ENCODE assay signal across 21 mouse cellular contexts in genomic region chr5:67442813-67443450, GRCm38 (mm10). TPM values are rescaled to one million over a fixed set of nuclear protein-coding genes. Genes with fewer than 3 reads are reported as not detected.
A peak's percentile ranks its signal among the peaks of the same experiment; 100 is the strongest.
DNase-seq lines count a peak whose midpoint lies in the region; ATAC-seq and TF ChIP-seq lines count a peak whose summit lies in the region.
"Had no signal": no experiment of that assay in that cellular context is flagged by ENCODE, and none has a peak within 500 bp of the region (broad histone marks: within the 10 kb centered on the region; RNA-seq: fewer than 3 reads in every experiment).

No protein-coding gene starts in this region.

- no peak overlapping the region for H3K4me3 ChIP-seq in hindbrain, postnatal 0 days (ENCODE audit: low read length)
- no peak overlapping the region for H3K4me3 ChIP-seq in hindbrain, embryonic 13.5 days
- no peak overlapping the region for H3K4me3 ChIP-seq in midbrain, embryonic 10.5 days
- no peak overlapping the region for H3K4me3 ChIP-seq in midbrain, embryonic 16.5 days (ENCODE audit: low read depth, low read length)
- no peak overlapping the region for H3K4me3 ChIP-seq in intestine, embryonic 15.5 days (replicated peaks)
- no peak overlapping the region for H3K4me3 ChIP-seq in midbrain, embryonic 15.5 days
- H3K4me3 ChIP-seq: embryonic facial prominence, embryonic 12.5 days; forebrain, embryonic 15.5 days; heart, adult 2 months; heart, embryonic 15.5 days had no signal

- DNase-seq in hindbrain, postnatal 0 days (ENCODE audit: low spot score) = no peak
- DNase-seq in midbrain, embryonic 10.5 days (ENCODE audit: low spot score) = no peak
- DNase-seq in T-cell, adult 2 months (ENCODE audit: low spot score) = no peak
- DNase-seq in left cerebral cortex, postnatal 14 days (ENCODE audit: low spot score in 2 of 2) = no peak
- DNase-seq: adrenal gland, postnatal 14 days; cerebellum, adult 11-12 months; cerebellum, adult 9-10 months; cerebellum, postnatal 25 days; gastrocnemius, postnatal 10 days; heart, adult 2 months; heart, postnatal 14 days had no signal

- WGBS in hindbrain, postnatal 0 days = 57% methylated on average over 6 of the region's 6 CpGs
- 53% methylated on average over 6 of the region's 6 CpGs for WGBS in hindbrain, embryonic 13.5 days
- WGBS in midbrain, embryonic 10.5 days = 48% methylated on average over 6 of the region's 6 CpGs
- WGBS in midbrain, embryonic 16.5 days = 41% methylated on average over 6 of the region's 6 CpGs
- WGBS in intestine, embryonic 15.5 days = 42% methylated on average over 6 of the region's 6 CpGs
- WGBS in midbrain, embryonic 15.5 days = 41% methylated on average over 6 of the region's 6 CpGs

- H3K27ac ChIP-seq in hindbrain, postnatal 0 days = no peak overlapping the region
- no peak overlapping the region for H3K27ac ChIP-seq in hindbrain, embryonic 13.5 days
- H3K27ac ChIP-seq in midbrain, embryonic 10.5 days (replicated peaks) = 0 out of 2 replicates have a peak overlapping the region, but pooled peaks have one; percentile 28
- no peak overlapping the region for H3K27ac ChIP-seq in midbrain, embryonic 16.5 days (ENCODE audit: low read length)
- no peak overlapping the region for H3K27ac ChIP-seq in intestine, embryonic 15.5 days
- H3K27ac ChIP-seq in midbrain, embryonic 15.5 days = no peak overlapping the region
- H3K27ac ChIP-seq: embryonic facial prominence, embryonic 12.5 days; forebrain, embryonic 15.5 days; heart, adult 2 months; heart, embryonic 15.5 days had no signal

- H3K9ac ChIP-seq in hindbrain, postnatal 0 days (replicated peaks; ENCODE audit: low read length) = no peak overlapping the region
- no peak overlapping the region for H3K9ac ChIP-seq in hindbrain, embryonic 13.5 days
- no peak overlapping the region for H3K9ac ChIP-seq in midbrain, embryonic 16.5 days (ENCODE audit: low read depth, low read length)
- no peak overlapping the region for H3K9ac ChIP-seq in intestine, embryonic 15.5 days
- H3K9ac ChIP-seq in midbrain, embryonic 15.5 days = no peak overlapping the region
- H3K9ac ChIP-seq: embryonic facial prominence, embryonic 12.5 days; forebrain, embryonic 15.5 days; heart, embryonic 15.5 days had no signal

- H3K36me3 ChIP-seq in hindbrain, postnatal 0 days (ENCODE audit: insufficient read depth, low read length) = no peaks in the 10 kb centered on the region
- H3K36me3 ChIP-seq in hindbrain, embryonic 13.5 days = no peaks in the 10 kb centered on the region
- no peaks in the 10 kb centered on the region for H3K36me3 ChIP-seq in midbrain, embryonic 10.5 days
- H3K36me3 ChIP-seq in midbrain, embryonic 16.5 days (ENCODE audit: control insufficient read depth, insufficient read depth, low read length) = no peaks in the 10 kb centered on the region
- H3K36me3 ChIP-seq in intestine, embryonic 15.5 days = no peaks in the 10 kb centered on the region
- no peaks in the 10 kb centered on the region for H3K36me3 ChIP-seq in midbrain, embryonic 15.5 days (replicated peaks)
- H3K36me3 ChIP-seq: embryonic facial prominence, embryonic 12.5 days; forebrain, embryonic 15.5 days; heart, embryonic 15.5 days had no signal

- intact Hi-C loops in left cerebral cortex, postnatal 14 days (cut with DNase I) = no loop called here

- ATAC-seq in hindbrain, postnatal 0 days = 0 out of 2 replicates have a peak, but pooled peaks have one; percentile 45
- ATAC-seq in hindbrain, embryonic 13.5 days (ENCODE audit: low FRiP score) = no peak
- ATAC-seq in midbrain, embryonic 16.5 days = no peak
- ATAC-seq in intestine, embryonic 15.5 days = peak; percentile 78
- ATAC-seq in midbrain, embryonic 15.5 days (replicated peaks) = peak; percentile 8; the same call in 1 of the 2 replicates
- ATAC-seq: activated CD4-positive, CD25-positive, alpha-beta regulatory T cell, adult 4 months; forebrain, embryonic 15.5 days had no signal

- H3K27me3 ChIP-seq in hindbrain, postnatal 0 days (ENCODE audit: insufficient read depth, low read length) = no peaks in the 10 kb centered on the region
- H3K27me3 ChIP-seq in hindbrain, embryonic 13.5 days = no peaks in the 10 kb centered on the region
- 0 out of 2 replicates have a peak, but pooled peaks cover 10% of the 10 kb centered on the region for H3K27me3 ChIP-seq in midbrain, embryonic 10.5 days (ENCODE audit: low read depth, poor library complexity, severe bottlenecking)
- no peaks in the 10 kb centered on the region for H3K27me3 ChIP-seq in midbrain, embryonic 16.5 days (ENCODE audit: control insufficient read depth, insufficient read depth, low read depth, low read length)
- no peaks in the 10 kb centered on the region for H3K27me3 ChIP-seq in intestine, embryonic 15.5 days (replicated peaks)
- H3K27me3 ChIP-seq in midbrain, embryonic 15.5 days (replicated peaks) = no peaks in the 10 kb centered on the region
- H3K27me3 ChIP-seq: embryonic facial prominence, embryonic 12.5 days; forebrain, embryonic 15.5 days; heart, embryonic 15.5 days had no signal

- H3K4me1 ChIP-seq in hindbrain, postnatal 0 days (ENCODE audit: insufficient read depth, low read length) = 0 out of 2 replicates have a peak, but pooled peaks cover 4% of the 10 kb centered on the region
- peaks cover 13% of the 10 kb centered on the region for H3K4me1 ChIP-seq in hindbrain, embryonic 13.5 days (replicated peaks)
- H3K4me1 ChIP-seq in midbrain, embryonic 10.5 days = peaks cover 27% of the 10 kb centered on the region
- peaks cover 9% of the 10 kb centered on the region for H3K4me1 ChIP-seq in midbrain, embryonic 16.5 days (ENCODE audit: control insufficient read depth, insufficient read depth, low read length)
- H3K4me1 ChIP-seq in intestine, embryonic 15.5 days (replicated peaks) = peaks cover 6% of the 10 kb centered on the region; the same call in 1 of the 2 replicates
- peaks cover 13% of the 10 kb centered on the region; the same call in 1 of the 2 replicates for H3K4me1 ChIP-seq in midbrain, embryonic 15.5 days

- no peak overlapping the region for H3K4me2 ChIP-seq in hindbrain, postnatal 0 days (ENCODE audit: low read depth, low read length)
- H3K4me2 ChIP-seq in hindbrain, embryonic 13.5 days = no peak overlapping the region
- H3K4me2 ChIP-seq in midbrain, embryonic 16.5 days (ENCODE audit: low read length) = no peak overlapping the region
- no peak overlapping the region for H3K4me2 ChIP-seq in intestine, embryonic 15.5 days (replicated peaks)
- H3K4me2 ChIP-seq in midbrain, embryonic 15.5 days = no peak overlapping the region
- H3K4me2 ChIP-seq: embryonic facial prominence, embryonic 12.5 days; forebrain, embryonic 15.5 days; heart, embryonic 11.5 days; heart, embryonic 15.5 days had no signal

- TF ChIP-seq CTCF in hindbrain, postnatal 0 days (IDR thresholded peaks at IDR 0.05; ENCODE audit: low read depth) = no peak

- no peaks in the 10 kb centered on the region for H3K9me3 ChIP-seq in hindbrain, postnatal 0 days (ENCODE audit: low read length)
- no peaks in the 10 kb centered on the region for H3K9me3 ChIP-seq in hindbrain, embryonic 13.5 days
- no peaks in the 10 kb centered on the region for H3K9me3 ChIP-seq in midbrain, embryonic 10.5 days (replicated peaks)
- no peaks in the 10 kb centered on the region for H3K9me3 ChIP-seq in midbrain, embryonic 16.5 days (replicated peaks; ENCODE audit: control insufficient read depth, low read length, poor library complexity, severe bottlenecking)
- no peaks in the 10 kb centered on the region for H3K9me3 ChIP-seq in intestine, embryonic 15.5 days
- H3K9me3 ChIP-seq in midbrain, embryonic 15.5 days = no peaks in the 10 kb centered on the region
- H3K9me3 ChIP-seq: embryonic facial prominence, embryonic 12.5 days; forebrain, embryonic 15.5 days; heart, embryonic 15.5 days had no signal

RNA-seq across cellular contexts. Expression of gene Bend4, which starts 14.8 kb away (rescaled TPM):
- total RNA-seq in hindbrain, postnatal 0 days (2014; rRNA removed) = 12.1 and 12.8 TPM in 2 replicates
- 8.1 and 8.5 TPM in 2 replicates for polyA plus RNA-seq in hindbrain, postnatal 0 days (2015; fragmentation: Nextera tagmentation; extraction: Ambion mirVana)
- polyA plus RNA-seq in hindbrain, embryonic 13.5 days (2015; fragmentation: Nextera tagmentation; extraction: Ambion mirVana) = 12.2 and 12.6 TPM in 2 replicates
- 12.1 and 13.0 TPM in 2 replicates for polyA plus RNA-seq in midbrain, embryonic 10.5 days (2016; fragmentation: Nextera tagmentation; extraction: Ambion mirVana)
- polyA plus RNA-seq in midbrain, embryonic 16.5 days (2015; fragmentation: Nextera tagmentation; extraction: Ambion mirVana) = 12.6 and 13.8 TPM in 2 replicates
- polyA plus RNA-seq in intestine, embryonic 15.5 days (2015; fragmentation: Nextera tagmentation; extraction: Ambion mirVana) = 3.5 and 3.7 TPM in 2 replicates
- polyA plus RNA-seq in midbrain, embryonic 15.5 days (2015; fragmentation: Nextera tagmentation; extraction: Ambion mirVana) = 13.2 and 13.7 TPM in 2 replicates
- 1 to 10 TPM; 8.6 to 8.8 TPM for total RNA-seq in left cerebral cortex, postnatal 14 days (2021)
- total RNA-seq: MEL had no signal

Comparison
In these comparisons a context has a peak if more than half of its experiments do, and no peak if none do; other contexts are left out.
1. ATAC-seq: peak in hindbrain, postnatal 0 days (single experiment), intestine, embryonic 15.5 days (single experiment) and midbrain, embryonic 15.5 days (single experiment); none in hindbrain, embryonic 13.5 days (single experiment) and midbrain, embryonic 16.5 days (single experiment).